Mouse (Mus musculus) G1E (cell line): Measurements from ENCODE around the gene Dgka. TPM values are rescaled to one million over a fixed set of nuclear protein-coding genes. Genes with fewer than 3 reads are reported as not detected.
"Not testable (repeated sequence)": the region's sequence is repeated elsewhere in the genome, so short reads cannot be mapped to it uniquely, and the experiment has no call there.

Experiments used
- ATAC-seq: 2 replicates; pipeline ENCODE4 v1.8.0; 2016; ENCODE audit warnings: mild to moderate bottlenecking; ENCODE audit not compliant: insufficient number of reproducible peaks, poor library complexity, low FRiP score, severe bottlenecking; ENCODE audit errors: extremely low read depth
- DNase-seq: peaks from one replicate; pipeline ENCODE4 v3.0.0; 2012; ENCODE audit warnings: low spot score
- H3K27me3 ChIP-seq: 2 replicates; pipeline ENCODE4 v1.6.1; 2012; ENCODE audit warnings: mild to moderate bottlenecking, low read length, inconsistent platforms; ENCODE audit not compliant: insufficient read depth
- H3K36me3 ChIP-seq: replicated peaks from 2 replicates; pipeline ENCODE3; 2012; ENCODE audit warnings: mild to moderate bottlenecking, inconsistent platforms
- H3K4me1 ChIP-seq: 2 replicates; pipeline ENCODE4 v1.6.1; 2012; ENCODE audit warnings: low read depth, low read length, inconsistent platforms, mixed read lengths; ENCODE audit not compliant: insufficient read depth
- H3K4me3 ChIP-seq: 2 replicates; pipeline ENCODE4 v1.5.1; 2012; ENCODE audit warnings: low read depth, mild to moderate bottlenecking, inconsistent platforms, low read length, moderate library complexity, mixed read lengths
- H3K9me3 ChIP-seq: replicated peaks from 2 replicates; pipeline ENCODE4 v1.6.1; 2012; ENCODE audit warnings: inconsistent platforms
- CTCF ChIP-seq: IDR thresholded peaks from 2 replicates; pipeline ENCODE4 v1.5.1; 2012; ENCODE audit warnings: low read depth, low read length, inconsistent platforms, mixed read lengths
- GATA1 ChIP-seq: IDR thresholded peaks from 2 replicates; pipeline ENCODE4 v1.6.1; 2012; ENCODE audit warnings: borderline replicate concordance, low read length, inconsistent platforms, mixed read lengths
- GATA2 ChIP-seq: IDR thresholded peaks from 2 replicates; pipeline ENCODE4 v1.6.1; 2012; ENCODE audit warnings: low read depth, low read length, inconsistent platforms, borderline replicate concordance
- POLR2AphosphoS5 ChIP-seq: IDR thresholded peaks from 2 replicates; pipeline ENCODE4 v1.6.1; 2012; ENCODE audit warnings: low read depth, low read length, inconsistent platforms; ENCODE audit not compliant: insufficient replicate concordance
- TAL1 ChIP-seq: conservative IDR thresholded peaks from 2 replicates; pipeline ENCODE4 v1.6.1; 2012; ENCODE audit warnings: low read depth, low read length, inconsistent platforms, mixed read lengths
- polyA plus RNA-seq: library from polyadenylated mRNA; stranded (reverse); fragments of >175 nt; gene quantifications from 2 replicates; pipeline ENCODE4 v1.2.3, GENCODE M21; 2012
- total RNA-seq, 2 experiments: library from RNA; stranded (forward) in 1 of 2; stranded (reverse) in 1 of 2; fragments of 200-1000 nt in 1 of 2; fragments of >200 nt in 1 of 2; fragmentation: Nextera tagmentation in 1 of 2; gene quantifications; 2 replicates each; pipeline ENCODE4 v1.2.3; 2014 to 2017

Dgka gene
- total and polyA plus RNA-seq, 3 experiments = 0.50 to 8.4 (median 3.3) TPM

- H3K27me3 ChIP-seq = peaks cover 23% of the 10 kb centered on the region
- peaks cover 15% of the 10 kb centered on the region for H3K4me1 ChIP-seq
- H3K36me3 ChIP-seq = no peaks in the 10 kb centered on the region
- H3K9me3 ChIP-seq = no peaks in the 10 kb centered on the region
- H3K4me3 ChIP-seq = peak overlapping the region; percentile 56; the same call in 1 of the 2 replicates
- TF ChIP-seq CTCF = no peak
- no peak for TF ChIP-seq POLR2AphosphoS5
- TF ChIP-seq GATA1 = no peak
- TF ChIP-seq GATA2 = no peak
- no peak for TF ChIP-seq TAL1
- DNase-seq (peak; percentile 75), ATAC-seq (peak; percentile 90)
Measured at GRCm38 (mm10) chr10:128715559-128716537, 28.8 kb downstream of the Dgka start.

DNA sequence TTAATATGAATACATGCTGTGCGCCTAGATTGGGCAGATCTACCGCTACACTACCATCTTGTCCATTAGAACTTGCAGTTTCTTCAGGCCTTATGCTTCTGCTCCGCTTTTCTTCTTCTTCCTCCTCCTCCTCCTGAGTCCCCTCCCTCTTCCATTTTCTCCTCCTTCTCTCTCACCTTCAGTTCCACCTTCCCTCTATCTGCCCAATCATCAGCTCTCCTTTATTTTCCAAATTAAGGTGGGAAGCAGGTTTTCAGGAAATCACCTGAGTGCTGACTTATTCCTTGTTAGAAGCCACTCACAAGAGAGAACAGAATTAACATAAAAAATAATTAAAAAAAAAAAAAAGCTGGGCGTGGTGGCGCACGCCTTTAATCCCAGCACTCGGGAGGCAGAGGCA is 33.3 kb downstream of the Dgka start:
- ATAC-seq, H3K9me3 ChIP-seq, H3K36me3 ChIP-seq, DNase-seq, H3K27me3 ChIP-seq, H3K4me3 ChIP-seq: not testable (repeated sequence)
- H3K4me1 ChIP-seq = peaks cover 20% of the 10 kb centered on the region

GRCm38 (mm10) chr10:128705317-128705693 is 39.4 kb downstream of the Dgka start:
- no peaks in the 10 kb centered on the region for H3K27me3 ChIP-seq
- H3K36me3 ChIP-seq = peaks cover 32% of the 10 kb centered on the region
- DNase-seq = no peak
- H3K9me3 ChIP-seq = no peaks in the 10 kb centered on the region
- TF ChIP-seq GATA2 = no peak
- no peak for TF ChIP-seq POLR2AphosphoS5
- TF ChIP-seq CTCF = no peak
- TF ChIP-seq GATA1 = no peak
- no peak for TF ChIP-seq TAL1
- no peak for ATAC-seq
- H3K4me1 ChIP-seq = peaks cover 40% of the 10 kb centered on the region
- H3K4me3 ChIP-seq = peak overlapping the region; percentile 86; the same call in 1 of the 2 replicates

GRCm38 (mm10) chr10:128704491-128705316 is 40.0 kb downstream of the Dgka start, which contains the start of gene Cdk2:
TSS of gene Cdk2 (minus strand) at chr10:128705031.
- H3K9me3 ChIP-seq = no peaks in the 10 kb centered on the region
- DNase-seq (peak; percentile 91), ATAC-seq (peak; percentile 76)
- no peaks in the 10 kb centered on the region for H3K27me3 ChIP-seq
- TF ChIP-seq TAL1 (no peak), GATA2 (no peak)
- peaks cover 38% of the 10 kb centered on the region for H3K36me3 ChIP-seq
- H3K4me3 ChIP-seq = peak within 1 kb of the TSS; percentile 86
- H3K4me1 ChIP-seq = peaks cover 43% of the 10 kb centered on the region

DNA sequence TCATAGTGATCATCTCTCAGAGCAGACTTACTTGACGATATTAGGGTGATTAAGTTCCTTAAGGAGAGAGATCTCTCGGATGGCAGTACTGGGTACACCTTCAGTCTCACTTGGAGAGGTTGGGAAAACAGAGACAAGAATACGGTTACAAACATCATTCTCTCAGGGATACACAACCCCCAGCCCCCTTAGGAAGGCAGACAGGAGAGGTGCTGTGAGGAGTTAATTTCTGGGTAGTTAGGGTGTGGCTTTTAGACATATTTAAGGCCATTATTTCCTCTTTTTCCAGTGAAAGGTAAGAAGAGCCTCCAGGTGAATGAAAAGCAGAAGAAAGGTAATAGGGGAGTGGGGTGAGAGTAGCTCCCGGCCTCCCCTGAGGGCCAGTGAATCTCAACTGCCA is 40.8 kb downstream of the Dgka start, which contains the start of gene Pmel:
Gene Pmel, plus strand, starts transcription at position 301 of the 400 bp plus-strand sequence.
- Histone ChIP-seq H3K4me1 (peaks cover 51% of the 10 kb centered on the region), H3K4me3 (peak within 1 kb of the TSS; percentile 86)
- ATAC-seq = no peak

More for the DNA sequence above, 40.8 kb downstream of the Dgka start, which contains the start of gene Pmel:
- TF ChIP-seq POLR2AphosphoS5 (no peak), TAL1 (no peak), CTCF (no peak), GATA2 (no peak), GATA1 (no peak)
- Histone ChIP-seq H3K9me3 (no peaks in the 10 kb centered on the region), H3K27me3 (no peaks in the 10 kb centered on the region), H3K36me3 (peaks cover 47% of the 10 kb centered on the region)
- peak; percentile 24 for DNase-seq
